Mouse (Mus musculus): ENCODE measurements at regions not wholly inside any gene's neighbourhood (a gene's known extent, or its start where the extent isn't known, plus 50 kb on each side); places are given as distances from the start of the nearest gene placed in this dataset.
A peak's percentile ranks its signal among the peaks of the same experiment; 100 is the strongest.

GRCm38 (mm10) chr7:95460889-95461288, 710.2 kb upstream of the Tenm4 start:
- Histone ChIP-seq H3K27ac (no peak overlapping the region), H3K36me3 (no peaks in the 10 kb centered on the region), H3K4me1 (no peaks in the 10 kb centered on the region), H3K9ac (no peak overlapping the region), H3K9me3 (replicated peaks) (no peaks in the 10 kb centered on the region), H3K4me2 (no peak overlapping the region), H3K4me3 (replicated peaks) (no peak overlapping the region), H3K27me3 (no peaks in the 10 kb centered on the region)
- WGBS: 76% methylated on average over 4 of the region's 4 CpGs
- no peak for ATAC-seq (replicated peaks; ENCODE audit: low FRiP score)

GRCm38 (mm10) chr7:95465506-95465905, 705.5 kb upstream of the Tenm4 start:
- no peak overlapping the region for H3K4me2 ChIP-seq
- H3K9me3 ChIP-seq (replicated peaks): no peaks in the 10 kb centered on the region
- H3K27me3 ChIP-seq: no peaks in the 10 kb centered on the region
- no peak overlapping the region for H3K27ac ChIP-seq
- no peak overlapping the region for H3K4me3 ChIP-seq (replicated peaks)
- H3K9ac ChIP-seq: no peak overlapping the region
- ATAC-seq (replicated peaks; ENCODE audit: low FRiP score): no peak
- 91% methylated on average over 4 of the region's 4 CpGs for WGBS
- no peaks in the 10 kb centered on the region for H3K4me1 ChIP-seq
- H3K36me3 ChIP-seq: no peaks in the 10 kb centered on the region

- no peak overlapping the region for H3K9ac ChIP-seq
- ATAC-seq (replicated peaks; ENCODE audit: low FRiP score): no peak
- no peaks in the 10 kb centered on the region for H3K9me3 ChIP-seq (replicated peaks)
- no peaks in the 10 kb centered on the region for H3K27me3 ChIP-seq
- H3K4me3 ChIP-seq (replicated peaks): no peak overlapping the region
- no peaks in the 10 kb centered on the region for H3K4me1 ChIP-seq
- no peak overlapping the region for H3K4me2 ChIP-seq
- H3K27ac ChIP-seq: no peak overlapping the region
- 33% methylated on average over 3 of the region's 3 CpGs for WGBS
- H3K36me3 ChIP-seq: no peaks in the 10 kb centered on the region
These were observed 704.0 kb upstream of the Tenm4 start for GRCm38 (mm10) chr7:95467028-95467427.

- no peak for ATAC-seq (replicated peaks; ENCODE audit: low FRiP score)
- Histone ChIP-seq H3K9ac (no peak overlapping the region), H3K4me1 (no peaks in the 10 kb centered on the region), H3K9me3 (replicated peaks) (no peaks in the 10 kb centered on the region), H3K4me2 (no peak overlapping the region), H3K27ac (no peak overlapping the region), H3K27me3 (no peaks in the 10 kb centered on the region), H3K36me3 (no peaks in the 10 kb centered on the region), H3K4me3 (replicated peaks) (no peak overlapping the region)
- 86% methylated on average over 4 of the region's 4 CpGs for WGBS
These were observed 697.2 kb upstream of the Tenm4 start for GRCm38 (mm10) chr7:95473892-95474291.

- H3K36me3 ChIP-seq: no peaks in the 10 kb centered on the region
- H3K4me2 ChIP-seq: no peak overlapping the region
- no peak for ATAC-seq (replicated peaks; ENCODE audit: low FRiP score)
- 63% methylated on average over 5 of the region's 5 CpGs for WGBS
- no peaks in the 10 kb centered on the region for H3K9me3 ChIP-seq (replicated peaks)
- H3K4me1 ChIP-seq: no peaks in the 10 kb centered on the region
- H3K27ac ChIP-seq: no peak overlapping the region
- no peak overlapping the region for H3K4me3 ChIP-seq (replicated peaks)
- no peak overlapping the region for H3K9ac ChIP-seq
- no peaks in the 10 kb centered on the region for H3K27me3 ChIP-seq
These were observed 690.8 kb upstream of the Tenm4 start for GRCm38 (mm10) chr7:95480121-95480726.

GRCm38 (mm10) chr7:95489666-95490065, 681.4 kb upstream of the Tenm4 start:
- Histone ChIP-seq H3K27ac (no peak overlapping the region), H3K36me3 (no peaks in the 10 kb centered on the region), H3K27me3 (no peaks in the 10 kb centered on the region), H3K4me3 (replicated peaks) (no peak overlapping the region), H3K9me3 (replicated peaks) (no peaks in the 10 kb centered on the region), H3K4me2 (no peak overlapping the region), H3K4me1 (no peaks in the 10 kb centered on the region), H3K9ac (no peak overlapping the region)
- ATAC-seq (replicated peaks; ENCODE audit: low FRiP score): peak; percentile 82
- 9% methylated on average over 4 of the region's 4 CpGs for WGBS

- H3K27me3 ChIP-seq: no peaks in the 10 kb centered on the region
- no peak overlapping the region for H3K4me3 ChIP-seq (replicated peaks)
- ATAC-seq (replicated peaks; ENCODE audit: low FRiP score): no peak
- no peaks in the 10 kb centered on the region for H3K36me3 ChIP-seq
- 63% methylated on average over 1 of the region's 1 CpGs for WGBS
- no peak overlapping the region for H3K9ac ChIP-seq
- no peaks in the 10 kb centered on the region for H3K4me1 ChIP-seq
- H3K27ac ChIP-seq: no peak overlapping the region
- no peaks in the 10 kb centered on the region for H3K9me3 ChIP-seq (replicated peaks)
- H3K4me2 ChIP-seq: no peak overlapping the region
These were observed 676.3 kb upstream of the Tenm4 start for GRCm38 (mm10) chr7:95494793-95495192.

- no peaks in the 10 kb centered on the region for H3K4me1 ChIP-seq
- no peaks in the 10 kb centered on the region for H3K9me3 ChIP-seq (replicated peaks)
- H3K27ac ChIP-seq: no peak overlapping the region
- no peak overlapping the region for H3K4me3 ChIP-seq (replicated peaks)
- no peaks in the 10 kb centered on the region for H3K27me3 ChIP-seq
- no peak for ATAC-seq (replicated peaks; ENCODE audit: low FRiP score)
- no peak overlapping the region for H3K4me2 ChIP-seq
- 32% methylated on average over 6 of the region's 6 CpGs for WGBS
- no peaks in the 10 kb centered on the region for H3K36me3 ChIP-seq
- H3K9ac ChIP-seq: no peak overlapping the region
These were observed 668.1 kb upstream of the Tenm4 start for GRCm38 (mm10) chr7:95502959-95503358.

GRCm38 (mm10) chr7:95547256-95547655, 623.8 kb upstream of the Tenm4 start:
- Histone ChIP-seq H3K4me2 (no peak overlapping the region), H3K4me1 (no peaks in the 10 kb centered on the region), H3K9ac (no peak overlapping the region), H3K27ac (no peak overlapping the region), H3K36me3 (no peaks in the 10 kb centered on the region), H3K4me3 (replicated peaks) (no peak overlapping the region), H3K9me3 (replicated peaks) (no peaks in the 10 kb centered on the region), H3K27me3 (no peaks in the 10 kb centered on the region)
- WGBS: 79% methylated on average over 3 of the region's 3 CpGs
- no peak for ATAC-seq (replicated peaks; ENCODE audit: low FRiP score)

- H3K4me2 ChIP-seq: no peak overlapping the region
- H3K4me1 ChIP-seq: no peaks in the 10 kb centered on the region
- no peaks in the 10 kb centered on the region for H3K9me3 ChIP-seq (replicated peaks)
- no peak overlapping the region for H3K9ac ChIP-seq
- no peak overlapping the region for H3K27ac ChIP-seq
- no peak overlapping the region for H3K4me3 ChIP-seq (replicated peaks)
- H3K27me3 ChIP-seq: no peaks in the 10 kb centered on the region
- H3K36me3 ChIP-seq: no peaks in the 10 kb centered on the region
- ATAC-seq (replicated peaks; ENCODE audit: low FRiP score): no peak
- 59% methylated on average over 3 of the region's 3 CpGs for WGBS
These were observed 620.9 kb upstream of the Tenm4 start for GRCm38 (mm10) chr7:95550099-95550498.

- ATAC-seq (replicated peaks; ENCODE audit: low FRiP score): no peak
- Histone ChIP-seq H3K27me3 (no peaks in the 10 kb centered on the region), H3K4me1 (no peaks in the 10 kb centered on the region), H3K9me3 (replicated peaks) (no peaks in the 10 kb centered on the region), H3K36me3 (no peaks in the 10 kb centered on the region), H3K4me3 (replicated peaks) (no peak overlapping the region), H3K27ac (no peak overlapping the region), H3K9ac (no peak overlapping the region), H3K4me2 (no peak overlapping the region)
- 77% methylated on average over 3 of the region's 3 CpGs for WGBS
These were observed 619.2 kb upstream of the Tenm4 start for GRCm38 (mm10) chr7:95551798-95552387.

GRCm38 (mm10) chr7:95558589-95558988, 612.5 kb upstream of the Tenm4 start:
- Histone ChIP-seq H3K9ac (no peak overlapping the region), H3K9me3 (replicated peaks) (no peaks in the 10 kb centered on the region), H3K4me3 (replicated peaks) (no peak overlapping the region), H3K36me3 (no peaks in the 10 kb centered on the region), H3K27ac (no peak overlapping the region), H3K27me3 (no peaks in the 10 kb centered on the region), H3K4me1 (no peaks in the 10 kb centered on the region), H3K4me2 (no peak overlapping the region)
- ATAC-seq (replicated peaks; ENCODE audit: low FRiP score): no peak
- 71% methylated on average over 2 of the region's 2 CpGs for whole genome bisulfite sequencing

GRCm38 (mm10) chr7:95578633-95579032, 592.4 kb upstream of the Tenm4 start:
- no peak overlapping the region for H3K9ac ChIP-seq
- H3K9me3 ChIP-seq (replicated peaks): no peaks in the 10 kb centered on the region
- WGBS: 79% methylated on average over 2 of the region's 2 CpGs

More at GRCm38 (mm10) chr7:95578633-95579032, 592.4 kb upstream of the Tenm4 start:
- no peak overlapping the region for H3K4me3 ChIP-seq (replicated peaks)
- no peak overlapping the region for H3K27ac ChIP-seq
- H3K36me3 ChIP-seq: no peaks in the 10 kb centered on the region
- H3K4me2 ChIP-seq: no peak overlapping the region
- H3K27me3 ChIP-seq: no peaks in the 10 kb centered on the region
- ATAC-seq (replicated peaks; ENCODE audit: low FRiP score): no peak
- H3K4me1 ChIP-seq: no peaks in the 10 kb centered on the region
